Mouse (Mus musculus) forebrain, embryonic 11.5 days (tissue): Measurements from ENCODE around the gene Hdac11. TPM values are rescaled to one million over a fixed set of nuclear protein-coding genes. Genes with fewer than 3 reads are reported as not detected.
"Not testable (repeated sequence)": the region's sequence is repeated elsewhere in the genome, so short reads cannot be mapped to it uniquely, and the experiment has no call there.

ENCODE experiments used
- ATAC-seq: fragments of 200-750 bp; cut with Nextera tagmentation; replicated peaks from 2 replicates; pipeline ENCODE4 v1.8.0; 2017; ENCODE audit warnings: moderate TSS enrichment; ENCODE audit not compliant: low FRiP score
- DNase-seq: peaks from one replicate; pipeline ENCODE4 v3.0.0-alpha.2; 2017; ENCODE audit warnings: low spot score
- H3K27ac ChIP-seq: fragments of 300-500 bp; sonication (generic); 2 replicates; pipeline ENCODE4 v1.5.1; 2014; ENCODE audit warnings: low read depth, low read length
- H3K27me3 ChIP-seq: fragments of 300-500 bp; sonication (generic); 2 replicates; pipeline ENCODE4 v1.6.1; 2014; ENCODE audit warnings: mild to moderate bottlenecking, low read length, mixed read lengths; ENCODE audit not compliant: control insufficient read depth, insufficient read depth
- H3K36me3 ChIP-seq: fragments of 300-500 bp; sonication (generic); 2 replicates; pipeline ENCODE4 v1.6.1; 2014; ENCODE audit warnings: mild to moderate bottlenecking, low read length, moderate library complexity, mixed read lengths; ENCODE audit not compliant: control insufficient read depth, insufficient read depth
- H3K4me1 ChIP-seq: fragments of 300-500 bp; sonication (generic); replicated peaks from 2 replicates; pipeline ENCODE4 v1.6.1; 2014; ENCODE audit warnings: low read length, mixed read lengths; ENCODE audit not compliant: control insufficient read depth, insufficient read depth
- H3K4me2 ChIP-seq: fragments of 300-500 bp; sonication (generic); 2 replicates; pipeline ENCODE4 v1.6.1; 2014; ENCODE audit warnings: low read depth, mild to moderate bottlenecking, low read length, moderate library complexity, mixed read lengths; ENCODE audit not compliant: severe bottlenecking
- H3K4me3 ChIP-seq: fragments of 300-500 bp; sonication (generic); 2 replicates; pipeline ENCODE4 v1.5.1; 2014; ENCODE audit warnings: low read depth, low read length
- H3K9ac ChIP-seq: fragments of 300-500 bp; sonication (generic); 2 replicates; pipeline ENCODE4 v1.6.1; 2014; ENCODE audit warnings: low read length
- H3K9me3 ChIP-seq: fragments of 300-500 bp; sonication (generic); 2 replicates; pipeline ENCODE4 v1.6.1; 2016; ENCODE audit warnings: low read length, mixed read lengths; ENCODE audit not compliant: control insufficient read depth
- WGBS: fragments of 180-500 bp; shearing (Covaris S2); extraction: QIAGEN DNeasy Blood & Tissue Kit; methylation state at CpG from one replicate; pipeline ENCODE4 v1.1.7; 2014; 5-methylcytosine and 5-hydroxymethylcytosine counted together
- polyA plus RNA-seq: library from polyadenylated mRNA; unstranded; fragments of >200 nt; fragmentation: Nextera tagmentation; extraction: Ambion mirVana; gene quantifications from 2 replicates; pipeline ENCODE4 v1.2.1, GENCODE M21; 2014

Hdac11 gene
- polyA plus RNA-seq, 1 experiment from 2014 or later = 14.5 TPM

DNA sequence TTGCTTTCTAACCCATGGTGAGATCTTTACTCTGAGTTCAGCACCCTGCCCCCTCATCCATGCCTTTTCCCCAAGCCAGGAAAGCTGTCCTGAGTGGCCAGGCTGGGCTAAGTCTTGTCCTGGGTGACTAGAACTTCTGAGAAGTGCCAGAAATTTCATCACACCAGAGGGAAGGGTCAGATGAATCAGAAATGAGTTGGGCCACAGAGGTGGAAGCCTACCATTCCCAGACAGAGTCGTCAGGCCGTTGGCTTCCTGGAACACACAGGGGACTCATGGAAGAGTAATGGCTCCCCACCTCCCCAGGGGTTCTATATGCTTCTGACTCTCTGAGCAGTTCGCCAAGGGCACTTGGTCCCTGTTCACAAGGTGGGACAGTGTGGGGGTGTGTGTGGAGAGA, 51.0 kb downstream of the Hdac11 start:
- H3K27ac ChIP-seq = no peak overlapping the region
- H3K4me3 ChIP-seq = no peak overlapping the region
- no peak for DNase-seq
- H3K36me3 ChIP-seq = no peaks in the 10 kb centered on the region
- WGBS = 67% methylated on average over 3 of the region's 3 CpGs
- no peaks in the 10 kb centered on the region for H3K9me3 ChIP-seq
- H3K4me2 ChIP-seq = no peak overlapping the region
- ATAC-seq = no peak
- H3K27me3 ChIP-seq = no peaks in the 10 kb centered on the region
- H3K4me1 ChIP-seq = peaks cover 3% of the 10 kb centered on the region; the same call in 1 of the 2 replicates
- H3K9ac ChIP-seq = no peak overlapping the region

DNA sequence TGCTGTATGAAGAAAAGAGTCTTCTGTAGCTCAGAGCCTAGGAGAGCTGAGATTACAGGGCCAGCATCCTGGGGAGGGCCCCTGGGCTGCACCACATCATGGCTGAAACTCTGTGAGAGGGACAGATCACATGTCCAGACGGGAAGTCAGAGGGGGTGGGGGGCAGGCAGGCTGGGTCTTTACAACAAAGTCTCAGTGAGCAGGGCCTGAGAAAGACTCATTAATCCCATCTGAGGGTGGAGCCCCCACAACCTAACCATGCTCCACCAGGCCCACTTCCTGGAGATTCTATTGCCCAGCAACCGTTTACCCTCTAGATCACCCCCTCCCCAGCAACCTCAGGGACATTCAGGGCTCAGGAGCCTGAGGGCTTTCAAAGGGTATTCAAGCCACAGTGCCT, 53.3 kb downstream of the Hdac11 start:
- Histone ChIP-seq H3K4me2 (no peak overlapping the region), H3K27me3 (no peaks in the 10 kb centered on the region; the same call in 1 of the 2 replicates), H3K4me1 (peaks cover 3% of the 10 kb centered on the region; the same call in 1 of the 2 replicates), H3K9me3 (no peaks in the 10 kb centered on the region), H3K36me3 (no peaks in the 10 kb centered on the region), H3K27ac (0 out of 2 replicates have a peak overlapping the region, but pooled peaks have one; percentile 25), H3K9ac (no peak overlapping the region), H3K4me3 (no peak overlapping the region)
- 10% methylated on average over 2 of the region's 2 CpGs for WGBS
- DNase-seq (no peak), ATAC-seq (no peak)

- DNase-seq (no peak), ATAC-seq (no peak)
- WGBS = 73% methylated on average over 3 of the region's 3 CpGs
- Histone ChIP-seq H3K9me3 (no peaks in the 10 kb centered on the region), H3K4me3 (no peak overlapping the region), H3K27me3 (no peaks in the 10 kb centered on the region; the same call in 1 of the 2 replicates), H3K4me1 (peaks cover 3% of the 10 kb centered on the region; the same call in 1 of the 2 replicates), H3K36me3 (no peaks in the 10 kb centered on the region), H3K4me2 (no peak overlapping the region), H3K27ac (no peak overlapping the region), H3K9ac (no peak overlapping the region)
Measured at GRCm38 (mm10) chr6:91210852-91211251, 54.4 kb downstream of the Hdac11 start.

- not testable (repeated sequence) for H3K27ac ChIP-seq, H3K4me1 ChIP-seq, H3K27me3 ChIP-seq, H3K36me3 ChIP-seq, ATAC-seq, DNase-seq, H3K9me3 ChIP-seq
- Histone ChIP-seq H3K4me2 (peak within 1 kb of the TSS; percentile 49), H3K9ac (peak within 1 kb of the TSS; percentile 39), H3K4me3 (peak within 1 kb of the TSS; percentile 28)
Measured at GRCm38 (mm10) chr6:91212155-91212554, 55.7 kb downstream of the Hdac11 start, which contains the start of gene Fbln2. Fbln2 (plus strand) TSS chr6:91212455.

- Histone ChIP-seq H3K9ac (peak overlapping the region; percentile 39), H3K9me3 (no peaks in the 10 kb centered on the region), H3K4me2 (peak overlapping the region; percentile 49), H3K4me1 (peaks cover 3% of the 10 kb centered on the region; the same call in 1 of the 2 replicates), H3K4me3 (peak overlapping the region; percentile 28), H3K27me3 (no peaks in the 10 kb centered on the region; the same call in 1 of the 2 replicates), H3K36me3 (no peaks in the 10 kb centered on the region), H3K27ac (no peak overlapping the region)
- peak; percentile 85 for ATAC-seq
- DNase-seq = peak; percentile 85
- under 1% methylated on average over 29 of the region's 29 CpGs for WGBS
Measured at GRCm38 (mm10) chr6:91212571-91212970, 56.1 kb downstream of the Hdac11 start.

- H3K4me3 ChIP-seq = peak overlapping the region; percentile 28
- no peaks in the 10 kb centered on the region; the same call in 1 of the 2 replicates for H3K27me3 ChIP-seq
- no peaks in the 10 kb centered on the region for H3K9me3 ChIP-seq
- peak overlapping the region; percentile 49; the same call in 1 of the 2 replicates for H3K4me2 ChIP-seq
- peaks cover 3% of the 10 kb centered on the region; the same call in 1 of the 2 replicates for H3K4me1 ChIP-seq
- H3K9ac ChIP-seq = peak overlapping the region; percentile 39
- ATAC-seq = no peak; the same call in 1 of the 2 replicates
- H3K36me3 ChIP-seq = no peaks in the 10 kb centered on the region
- no peak overlapping the region for H3K27ac ChIP-seq
- DNase-seq = no peak
- 63% methylated on average over 21 of the region's 21 CpGs for WGBS
Measured at GRCm38 (mm10) chr6:91213287-91214218, 57.1 kb downstream of the Hdac11 start.

GRCm38 (mm10) chr6:91215454-91215853, 59.0 kb downstream of the Hdac11 start:
- 71% methylated on average over 1 of the region's 1 CpGs for WGBS
- H3K27me3 ChIP-seq = no peaks in the 10 kb centered on the region; the same call in 1 of the 2 replicates
- no peak overlapping the region for H3K4me2 ChIP-seq
- H3K27ac ChIP-seq = no peak overlapping the region
- no peak for ATAC-seq
- no peak for DNase-seq
- no peak overlapping the region for H3K9ac ChIP-seq
- H3K4me1 ChIP-seq = no peaks in the 10 kb centered on the region; the same call in 1 of the 2 replicates
- no peaks in the 10 kb centered on the region for H3K9me3 ChIP-seq
- no peak overlapping the region for H3K4me3 ChIP-seq
- H3K36me3 ChIP-seq = no peaks in the 10 kb centered on the region

GRCm38 (mm10) chr6:91218445-91218844, 62.0 kb downstream of the Hdac11 start:
- H3K9ac ChIP-seq = no peak overlapping the region; the same call in 1 of the 2 replicates
- no peaks in the 10 kb centered on the region for H3K9me3 ChIP-seq
- no peak overlapping the region for H3K27ac ChIP-seq
- H3K4me3 ChIP-seq = no peak overlapping the region
- ATAC-seq = no peak
- DNase-seq = no peak
- H3K27me3 ChIP-seq = no peaks in the 10 kb centered on the region; the same call in 1 of the 2 replicates
- no peak overlapping the region for H3K4me2 ChIP-seq
- H3K4me1 ChIP-seq = no peaks in the 10 kb centered on the region
- 74% methylated on average over 9 of the region's 9 CpGs for WGBS
- no peaks in the 10 kb centered on the region for H3K36me3 ChIP-seq
